Mouse (Mus musculus) liver, embryonic 14.5 days (tissue): Measurements from ENCODE around the gene Gimd1. TPM values are rescaled to one million over a fixed set of nuclear protein-coding genes. Genes with fewer than 3 reads are reported as not detected.

ENCODE experiments used
- ATAC-seq: fragments of 200-750 bp; cut with Nextera tagmentation; 2 replicates; pipeline ENCODE4 v1.8.0; 2017; ENCODE audit warnings: moderate number of reproducible peaks, mild to moderate bottlenecking, moderate library complexity; ENCODE audit not compliant: insufficient read depth
- DNase-seq, 3 experiments: peaks; one replicate each; pipeline ENCODE4 v3.0.0-alpha.2; 2012 to 2013; ENCODE audit warnings: low read depth in 3 of 3, low spot score in 3 of 3
- H3K27ac ChIP-seq: fragments of 300-500 bp; sonication (generic); 2 replicates; pipeline ENCODE4 v1.5.1; 2014; ENCODE audit warnings: moderate library complexity, mild to moderate bottlenecking, control low read depth, inconsistent platforms
- H3K27me3 ChIP-seq: fragments of 300-500 bp; sonication (generic); 2 replicates; pipeline ENCODE4 v1.6.1; 2014; ENCODE audit warnings: mild to moderate bottlenecking, low read length, moderate library complexity; ENCODE audit not compliant: control insufficient read depth, insufficient read depth
- H3K36me3 ChIP-seq: fragments of 300-500 bp; sonication (generic); replicated peaks from 2 replicates; pipeline ENCODE4 v1.6.1; 2014; ENCODE audit warnings: low read depth; ENCODE audit not compliant: control insufficient read depth, insufficient read depth
- H3K4me1 ChIP-seq, 2 experiments: fragments of 200-500 bp in 1 of 2; fragments of 300-500 bp in 1 of 2; sonication (generic) in 1 of 2; replicated peaks; 2 replicates each; pipeline ENCODE4 v1.6.1; 2012 to 2014; ENCODE audit warnings: antibody characterized with exemption in 1 of 2, inconsistent platforms in 1 of 2, low read length in 1 of 2; ENCODE audit not compliant: control insufficient read depth in 2 of 2, insufficient read depth in 2 of 2
- H3K4me2 ChIP-seq: fragments of 300-500 bp; sonication (generic); 2 replicates; pipeline ENCODE4 v1.6.1; 2014; ENCODE audit warnings: low read depth, mild to moderate bottlenecking, control low read depth, moderate library complexity
- H3K4me3 ChIP-seq, 2 experiments: fragments of 200-500 bp in 1 of 2; fragments of 300-500 bp in 1 of 2; sonication (generic) in 1 of 2; 2 replicates each; pipeline ENCODE4 v1.5.1; 2012 to 2014; ENCODE audit warnings: low read depth in 2 of 2, low read length in 2 of 2, mild to moderate bottlenecking in 2 of 2, control low read depth in 1 of 2, inconsistent platforms in 1 of 2, moderate library complexity in 1 of 2; ENCODE audit not compliant: insufficient read depth in 1 of 2
- H3K9ac ChIP-seq: fragments of 300-500 bp; sonication (generic); replicated peaks from 2 replicates; pipeline ENCODE4 v1.6.1; 2014; ENCODE audit warnings: mild to moderate bottlenecking, control low read depth, moderate library complexity
- H3K9me3 ChIP-seq: fragments of 300-500 bp; sonication (generic); 2 replicates; pipeline ENCODE4 v1.6.1; 2016; ENCODE audit warnings: low read length, mixed read lengths; ENCODE audit not compliant: control insufficient read depth
- CTCF ChIP-seq: IDR thresholded peaks from 2 replicates; pipeline ENCODE4 v1.5.1; 2016; ENCODE audit warnings: antibody characterized with exemption, low read depth, control low read depth
- EP300 ChIP-seq: IDR thresholded peaks from 2 replicates; pipeline ENCODE4 v1.6.1; 2016; ENCODE audit warnings: antibody characterized with exemption, low read depth
- WGBS: fragments of 180-500 bp; shearing (Covaris S2); extraction: QIAGEN DNeasy Blood & Tissue Kit; methylation state at CpG from one replicate; pipeline ENCODE4 v1.1.7; 2014; ENCODE audit not compliant: insufficient replicate concordance; 5-methylcytosine and 5-hydroxymethylcytosine counted together
- polyA plus RNA-seq, 2 experiments: library from polyadenylated mRNA; depleted of rRNA in 1 of 2; stranded (reverse) in 1 of 2; unstranded in 1 of 2; fragments of >200 nt; fragmentation: Nextera tagmentation in 1 of 2; extraction: Ambion mirVana in 1 of 2; gene quantifications; 2 replicates each; pipeline versions ENCODE4 v1.2.1 to v1.2.3; 2012 to 2014

The Gimd1 gene
- polyA plus RNA-seq (2012; rRNA removed), result 2.2 and 4.2 TPM in 2 replicates
- polyA plus RNA-seq (2014; fragmentation: Nextera tagmentation; extraction: Ambion mirVana), result 5.9 and 7.9 TPM in 2 replicates

- peak within 1 kb of the TSS; percentile 18 for H3K4me2 ChIP-seq
- H3K27me3 ChIP-seq, result no peaks in the 10 kb centered on the region
- no peak for DNase-seq
- no peak within 1 kb of the TSS for H3K27ac ChIP-seq
- peak within 1 kb of the TSS; percentile 27 to 42 for H3K4me3 ChIP-seq
- ATAC-seq, result no peak
- H3K4me1 ChIP-seq, result no peaks in the 10 kb centered on the region
- WGBS, result 67% methylated on average over 11 of the region's 11 CpGs
- H3K9ac ChIP-seq, result no peak within 1 kb of the TSS
- TF ChIP-seq CTCF (no peak), EP300 (no peak)
- no peaks in the 10 kb centered on the region for H3K36me3 ChIP-seq
- no peaks in the 10 kb centered on the region for H3K9me3 ChIP-seq
Measured at GRCm38 (mm10) chr3:132629601-132630239, at the start of gene Gimd1. Gimd1 (plus strand) TSS chr3:132629820.

GRCm38 (mm10) chr3:132581198-132581597 lies 48.4 kb upstream of the Gimd1 start:
- WGBS, result 56% methylated on average over 3 of the region's 3 CpGs
- Histone ChIP-seq H3K9ac (no peak overlapping the region), H3K27ac (no peak overlapping the region), H3K4me3 (no peak overlapping the region), H3K4me1 (no peaks in the 10 kb centered on the region), H3K9me3 (no peaks in the 10 kb centered on the region), H3K36me3 (no peaks in the 10 kb centered on the region), H3K27me3 (no peaks in the 10 kb centered on the region), H3K4me2 (no peak overlapping the region)
- TF ChIP-seq CTCF (no peak), EP300 (no peak)
- ATAC-seq (no peak), DNase-seq (no peak)

- no peaks in the 10 kb centered on the region for H3K9me3 ChIP-seq
- DNase-seq (no peak), ATAC-seq (no peak)
- H3K4me3 ChIP-seq, result no peak overlapping the region
- no peak overlapping the region for H3K4me2 ChIP-seq
- no peaks in the 10 kb centered on the region for H3K27me3 ChIP-seq
- no peaks in the 10 kb centered on the region for H3K4me1 ChIP-seq
- WGBS, result 31% methylated on average over 4 of the region's 4 CpGs
- no peaks in the 10 kb centered on the region for H3K36me3 ChIP-seq
- H3K27ac ChIP-seq, result no peak overlapping the region
- no peak overlapping the region for H3K9ac ChIP-seq
- TF ChIP-seq CTCF (no peak), EP300 (no peak)
Measured at GRCm38 (mm10) chr3:132582339-132582738, 47.3 kb upstream of the Gimd1 start.

GRCm38 (mm10) chr3:132585122-132585972 lies 44.3 kb upstream of the Gimd1 start:
- H3K9me3 ChIP-seq, result no peaks in the 10 kb centered on the region
- H3K4me1 ChIP-seq, result no peaks in the 10 kb centered on the region
- H3K9ac ChIP-seq, result no peak overlapping the region
- H3K27me3 ChIP-seq, result no peaks in the 10 kb centered on the region
- no peak overlapping the region for H3K4me3 ChIP-seq
- WGBS, result 56% methylated on average over 8 of the region's 8 CpGs
- ATAC-seq, result no peak
- DNase-seq, result no peak
- no peaks in the 10 kb centered on the region for H3K36me3 ChIP-seq
- no peak overlapping the region for H3K27ac ChIP-seq
- TF ChIP-seq EP300 (no peak), CTCF (no peak)
- H3K4me2 ChIP-seq, result no peak overlapping the region

GRCm38 (mm10) chr3:132588146-132588545 lies 41.5 kb upstream of the Gimd1 start:
- no peaks in the 10 kb centered on the region for H3K4me1 ChIP-seq
- H3K4me2 ChIP-seq, result no peak overlapping the region
- 48% methylated on average over 1 of the region's 1 CpGs for WGBS
- no peak overlapping the region for H3K27ac ChIP-seq
- no peak overlapping the region for H3K9ac ChIP-seq
- no peaks in the 10 kb centered on the region for H3K36me3 ChIP-seq
- ATAC-seq, result no peak
- H3K9me3 ChIP-seq, result no peaks in the 10 kb centered on the region
- no peak for DNase-seq
- TF ChIP-seq CTCF, result no peak
- TF ChIP-seq EP300, result no peak
- H3K27me3 ChIP-seq, result no peaks in the 10 kb centered on the region
- no peak overlapping the region for H3K4me3 ChIP-seq
